Mouse (Mus musculus) bone marrow macrophage, adult 2 months (primary cell): Measurements from ENCODE around the gene Myt1. TPM values are rescaled to one million over a fixed set of nuclear protein-coding genes. Genes with fewer than 3 reads are reported as not detected.

Source experiments
- H3K27ac ChIP-seq: 2 replicates; pipeline ENCODE4 v1.5.1; 2012; ENCODE audit warnings: low read depth, low read length; ENCODE audit not compliant: insufficient read depth
- H3K4me1 ChIP-seq: 2 replicates; pipeline ENCODE4 v1.6.1; 2012; ENCODE audit warnings: low read length; ENCODE audit not compliant: control insufficient read depth, insufficient read depth
- H3K4me3 ChIP-seq: 2 replicates; pipeline ENCODE4 v1.5.1; 2012; ENCODE audit warnings: mild to moderate bottlenecking, low read length, moderate library complexity; ENCODE audit not compliant: insufficient read depth
- CTCF ChIP-seq: IDR thresholded peaks from 2 replicates; pipeline ENCODE4 v1.5.1; 2012; ENCODE audit warnings: low read depth, mild to moderate bottlenecking, low read length, moderate library complexity
- POLR2A ChIP-seq: IDR thresholded peaks from 2 replicates; pipeline ENCODE4 v1.6.1; 2012; ENCODE audit warnings: mild to moderate bottlenecking, low read depth, low read length, borderline replicate concordance
- polyA plus RNA-seq: library from polyadenylated mRNA; stranded (reverse); fragments of >200 nt; gene quantifications from 2 replicates; pipeline ENCODE4 v1.2.4, GENCODE M21; 2012; ENCODE audit not compliant: missing spikeins, insufficient read depth, insufficient read length

The Myt1 gene
- polyA plus RNA-seq: not detected in 2 replicates

GRCm38 (mm10) chr2:181763006-181763830 is at the start of gene Myt1:
Myt1 (plus strand) TSS chr2:181763332.
- no peak for TF ChIP-seq CTCF
- no peak for TF ChIP-seq POLR2A
- Histone ChIP-seq H3K4me1 (no peaks in the 10 kb centered on the region), H3K4me3 (no peak within 1 kb of the TSS)

GRCm38 (mm10) chr2:181713749-181714148 is 49.4 kb upstream of the Myt1 start:
- no peak for TF ChIP-seq POLR2A
- TF ChIP-seq CTCF: no peak
- H3K4me1 ChIP-seq: no peaks in the 10 kb centered on the region
- no peak overlapping the region for H3K4me3 ChIP-seq
- no peak overlapping the region for H3K27ac ChIP-seq

More at GRCm38 (mm10) chr2:181763006-181763830, at the start of gene Myt1:
- H3K27ac ChIP-seq: no peak within 1 kb of the TSS

DNA sequence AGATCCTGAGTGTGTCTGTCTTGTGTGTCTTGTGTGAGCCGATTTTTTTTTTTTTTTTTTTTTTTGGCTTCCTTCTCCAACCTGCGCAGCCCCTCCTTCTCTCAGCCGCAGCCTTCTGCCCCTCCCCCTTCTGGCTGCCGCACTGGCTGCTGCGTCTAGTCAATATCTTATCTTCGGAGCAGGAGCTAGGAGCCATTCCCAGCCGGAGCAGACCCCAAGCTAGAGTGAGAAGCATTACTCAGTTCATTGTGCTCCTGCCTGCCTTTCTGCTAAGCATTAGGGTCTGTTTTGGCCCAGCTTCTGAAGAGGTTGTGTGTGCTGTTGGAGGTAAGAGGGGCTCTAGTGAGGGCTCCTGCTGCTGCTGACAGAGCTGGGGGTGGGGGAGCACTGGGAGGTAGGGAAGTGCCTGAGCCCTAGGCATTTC is 48.2 kb upstream of the Myt1 start, which contains the start of gene Oprl1:
Gene Oprl1, plus strand, starts transcription at position 114 of the 424 bp plus-strand sequence.
- TF ChIP-seq POLR2A (no peak), CTCF (no peak)
- no peak within 1 kb of the TSS for H3K27ac ChIP-seq
- H3K4me1 ChIP-seq: no peaks in the 10 kb centered on the region
- H3K4me3 ChIP-seq: no peak within 1 kb of the TSS

GRCm38 (mm10) chr2:181715382-181715781 is 47.8 kb upstream of the Myt1 start:
- Histone ChIP-seq H3K4me1 (no peaks in the 10 kb centered on the region), H3K27ac (no peak overlapping the region), H3K4me3 (no peak overlapping the region)
- TF ChIP-seq POLR2A (no peak), CTCF (no peak)

- Histone ChIP-seq H3K4me3 (no peak overlapping the region), H3K27ac (no peak overlapping the region), H3K4me1 (no peaks in the 10 kb centered on the region)
- no peak for TF ChIP-seq CTCF
- TF ChIP-seq POLR2A: no peak
Measured at GRCm38 (mm10) chr2:181716991-181717390, 46.1 kb upstream of the Myt1 start.

DNA sequence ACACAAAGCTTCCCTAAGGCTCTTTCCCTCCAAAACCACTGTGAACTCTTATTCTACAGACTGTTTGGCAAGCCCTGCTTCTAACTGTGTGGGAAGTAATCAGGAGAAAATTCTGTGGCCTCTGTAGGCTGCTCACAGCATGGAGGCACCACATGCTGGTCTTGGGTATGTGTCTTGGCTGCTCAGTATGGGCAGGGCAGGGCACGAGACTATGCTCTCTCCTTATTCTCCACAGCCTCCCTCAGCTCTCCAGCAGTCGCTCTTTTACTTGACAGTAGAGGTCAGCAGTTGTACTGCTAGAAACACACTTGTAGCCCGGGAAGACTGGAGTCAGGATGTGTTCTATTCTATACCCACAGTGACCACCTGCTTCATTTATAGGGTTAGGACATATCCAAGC is 43.1 kb upstream of the Myt1 start:
- Histone ChIP-seq H3K4me3 (no peak overlapping the region), H3K4me1 (no peaks in the 10 kb centered on the region), H3K27ac (no peak overlapping the region)
- TF ChIP-seq POLR2A: no peak
- no peak for TF ChIP-seq CTCF

DNA sequence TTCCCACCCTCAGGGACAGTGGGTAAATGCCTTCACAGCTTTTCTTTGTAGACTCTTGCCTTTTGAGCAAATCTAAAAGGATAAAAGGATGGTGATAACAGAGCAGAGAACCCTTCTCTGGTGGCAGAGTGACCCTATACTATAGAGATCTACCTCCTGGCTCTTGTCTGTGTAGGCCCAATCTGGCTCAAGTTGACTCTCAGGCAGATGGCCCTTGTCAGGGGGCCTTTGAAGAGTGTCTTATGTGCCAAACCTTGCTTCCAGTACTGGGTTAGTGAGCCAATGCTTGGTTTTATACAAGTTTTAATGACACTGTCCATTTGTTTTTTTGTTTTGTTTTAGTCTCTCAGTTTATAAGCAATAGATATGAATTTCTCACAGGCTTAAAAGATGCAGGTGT is 41.9 kb upstream of the Myt1 start:
- TF ChIP-seq CTCF (no peak), POLR2A (no peak)
- Histone ChIP-seq H3K4me3 (no peak overlapping the region), H3K27ac (no peak overlapping the region), H3K4me1 (no peaks in the 10 kb centered on the region)

- no peak overlapping the region for H3K4me3 ChIP-seq
- TF ChIP-seq POLR2A: no peak
- TF ChIP-seq CTCF: peak; percentile 41; the same call in 1 of the 2 replicates
- no peaks in the 10 kb centered on the region for H3K4me1 ChIP-seq
- H3K27ac ChIP-seq: no peak overlapping the region
Measured at GRCm38 (mm10) chr2:181722213-181722612, 40.9 kb upstream of the Myt1 start.

DNA sequence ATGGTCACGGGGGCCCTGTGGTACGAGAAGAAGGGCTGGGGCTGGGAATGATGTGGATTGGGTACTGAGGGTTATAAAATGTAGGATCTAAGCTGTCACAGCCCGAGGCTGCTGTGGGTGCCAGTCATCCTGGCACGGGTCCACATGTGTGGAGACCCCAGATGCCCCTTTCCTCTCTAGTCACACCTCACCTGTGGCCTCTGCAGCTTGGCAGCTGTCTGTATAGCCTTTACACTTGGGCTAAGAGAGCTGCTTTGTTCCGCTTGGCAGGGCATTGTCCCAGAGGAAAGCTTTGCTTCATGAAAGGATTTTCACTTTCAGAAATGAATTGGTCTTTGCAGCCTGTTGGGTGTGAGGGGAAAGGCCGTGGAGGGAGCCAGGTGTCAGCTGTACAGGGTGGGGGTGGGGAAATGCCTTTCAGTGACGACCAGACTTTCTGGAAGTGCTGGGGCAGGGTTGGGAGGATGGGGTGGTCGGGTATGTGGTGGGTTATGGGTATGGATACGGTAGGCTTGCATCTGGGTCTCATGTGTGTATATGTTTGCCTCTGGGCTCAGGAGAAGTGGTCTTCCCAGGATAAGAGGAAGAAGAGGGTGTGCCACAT is 35.4 kb upstream of the Myt1 start:
- TF ChIP-seq CTCF (no peak), POLR2A (no peak)
- no peak overlapping the region for H3K27ac ChIP-seq

DNA sequence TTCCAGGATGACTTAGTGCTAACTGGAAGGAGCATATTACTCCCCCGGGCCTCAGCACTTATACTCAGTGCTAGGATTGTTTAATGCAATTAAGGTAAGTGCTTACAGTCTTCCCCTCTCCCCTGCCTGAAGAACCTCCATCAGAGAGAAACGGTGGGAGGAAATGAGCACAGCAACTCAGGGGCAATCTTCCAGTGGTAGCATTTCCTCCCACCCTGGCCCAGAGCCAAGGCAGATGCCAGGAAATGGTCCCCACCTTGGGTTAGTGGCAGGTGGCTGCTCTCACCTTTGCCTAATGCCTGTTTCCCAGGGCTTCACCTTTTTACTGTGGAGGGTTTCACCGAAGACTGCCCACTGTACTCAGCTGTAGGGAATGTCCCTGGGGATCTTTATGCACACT is 33.1 kb upstream of the Myt1 start:
- no peak for TF ChIP-seq POLR2A
- TF ChIP-seq CTCF: no peak
- Histone ChIP-seq H3K27ac (no peak overlapping the region), H3K4me1 (no peaks in the 10 kb centered on the region), H3K4me3 (no peak overlapping the region)

More for the DNA sequence above, 35.4 kb upstream of the Myt1 start:
- H3K4me3 ChIP-seq: no peak overlapping the region
- no peaks in the 10 kb centered on the region for H3K4me1 ChIP-seq
